Mouse (Mus musculus) neural tube, embryonic 13.5 days (tissue): ENCODE measurements around the gene Coro1b. TPM values are rescaled to one million over a fixed set of nuclear protein-coding genes. Genes with fewer than 3 reads are reported as not detected.

Source experiments
- ATAC-seq: fragments of 200-750 bp; cut with Nextera tagmentation; 2 replicates; pipeline ENCODE4 v1.8.0; 2017; ENCODE audit warnings: low read depth, mild to moderate bottlenecking, moderate TSS enrichment, moderate library complexity
- H3K27ac ChIP-seq: fragments of 300-500 bp; sonication (generic); replicated peaks from 2 replicates; pipeline ENCODE4 v1.5.1; 2015; ENCODE audit warnings: moderate library complexity, mild to moderate bottlenecking, inconsistent platforms
- H3K27me3 ChIP-seq: fragments of 300-500 bp; sonication (generic); 2 replicates; pipeline ENCODE4 v1.6.1; 2015; ENCODE audit warnings: mild to moderate bottlenecking, inconsistent platforms
- H3K36me3 ChIP-seq: fragments of 300-500 bp; sonication (generic); 2 replicates; pipeline ENCODE4 v1.6.1; 2015; ENCODE audit warnings: mild to moderate bottlenecking, inconsistent platforms
- H3K4me1 ChIP-seq: fragments of 300-500 bp; sonication (generic); replicated peaks from 2 replicates; pipeline ENCODE4 v1.6.1; 2015; ENCODE audit warnings: inconsistent platforms
- H3K4me2 ChIP-seq: fragments of 300-500 bp; sonication (generic); 2 replicates; pipeline ENCODE4 v1.6.1; 2015; ENCODE audit warnings: inconsistent platforms, mild to moderate bottlenecking, moderate library complexity
- H3K4me3 ChIP-seq: fragments of 300-500 bp; sonication (generic); 2 replicates; pipeline ENCODE4 v1.5.1; 2015; ENCODE audit warnings: mild to moderate bottlenecking, inconsistent platforms
- H3K9ac ChIP-seq: fragments of 300-500 bp; sonication (generic); 2 replicates; pipeline ENCODE4 v1.6.1; 2015; ENCODE audit warnings: moderate library complexity, mild to moderate bottlenecking, inconsistent platforms
- H3K9me3 ChIP-seq: fragments of 300-500 bp; sonication (generic); 2 replicates; pipeline ENCODE4 v1.6.1; 2016; ENCODE audit warnings: inconsistent platforms
- WGBS: fragments of 180-500 bp; shearing (Covaris S2); methylation state at CpG from one replicate; pipeline ENCODE4 v1.1.7; 2015; 5-methylcytosine and 5-hydroxymethylcytosine counted together
- polyA plus RNA-seq: library from polyadenylated mRNA; unstranded; fragments of >200 nt; fragmentation: Nextera tagmentation; extraction: Ambion mirVana; gene quantifications from 2 replicates; pipeline ENCODE4 v1.2.1, GENCODE M21; 2015

Coro1b gene
- polyA plus RNA-seq, 1 experiment from 2014 or later = 119 TPM

- Histone ChIP-seq H3K27me3 (no peaks in the 10 kb centered on the region), H3K27ac (no peak overlapping the region), H3K4me2 (no peak overlapping the region), H3K9me3 (no peaks in the 10 kb centered on the region), H3K9ac (no peak overlapping the region), H3K4me3 (no peak overlapping the region), H3K4me1 (no peaks in the 10 kb centered on the region), H3K36me3 (peaks cover 90% of the 10 kb centered on the region)
- no peak for ATAC-seq
- WGBS = 95% methylated on average over 26 of the region's 26 CpGs
These were observed 36.1 kb upstream of the Coro1b start for GRCm38 (mm10) chr19:4112063-4112960.

GRCm38 (mm10) chr19:4113186-4113805 is 35.1 kb upstream of the Coro1b start:
- Histone ChIP-seq H3K9ac (no peak overlapping the region), H3K9me3 (no peaks in the 10 kb centered on the region), H3K4me1 (no peaks in the 10 kb centered on the region), H3K27ac (no peak overlapping the region), H3K36me3 (peaks cover 91% of the 10 kb centered on the region), H3K27me3 (no peaks in the 10 kb centered on the region), H3K4me3 (no peak overlapping the region), H3K4me2 (no peak overlapping the region)
- WGBS = 81% methylated on average over 13 of the region's 13 CpGs
- no peak for ATAC-seq

GRCm38 (mm10) chr19:4113806-4114230 is 34.6 kb upstream of the Coro1b start:
- Histone ChIP-seq H3K27me3 (no peaks in the 10 kb centered on the region), H3K4me3 (no peak overlapping the region), H3K27ac (no peak overlapping the region), H3K36me3 (peaks cover 91% of the 10 kb centered on the region), H3K4me1 (no peaks in the 10 kb centered on the region), H3K9me3 (no peaks in the 10 kb centered on the region), H3K4me2 (no peak overlapping the region), H3K9ac (no peak overlapping the region)
- ATAC-seq = no peak
- WGBS = 62% methylated on average over 5 of the region's 5 CpGs

DNA sequence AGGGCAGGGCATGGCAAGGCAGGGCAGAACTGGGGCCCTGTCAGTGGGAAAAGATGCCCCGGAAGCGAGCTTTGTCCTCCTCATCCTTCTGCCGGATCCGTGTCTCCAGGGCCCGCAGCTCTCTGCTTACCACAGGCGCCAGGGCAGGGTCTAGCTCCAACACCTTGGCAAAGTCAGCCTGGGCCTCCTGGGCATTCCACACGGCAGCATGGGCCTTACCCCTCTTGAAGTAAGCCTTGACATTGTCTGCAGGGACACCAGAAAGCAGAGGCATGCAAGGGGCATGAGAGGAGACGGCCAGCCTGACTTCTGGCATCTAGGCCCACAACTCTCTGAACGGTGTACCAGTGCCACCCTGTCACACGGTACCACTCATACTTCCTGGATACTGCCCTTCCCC is 33.9 kb upstream of the Coro1b start:
- Histone ChIP-seq H3K27me3 (no peaks in the 10 kb centered on the region), H3K9ac (no peak overlapping the region), H3K4me3 (no peak overlapping the region), H3K4me1 (no peaks in the 10 kb centered on the region), H3K4me2 (no peak overlapping the region), H3K9me3 (no peaks in the 10 kb centered on the region), H3K27ac (no peak overlapping the region), H3K36me3 (peaks cover 84% of the 10 kb centered on the region)
- WGBS = 89% methylated on average over 10 of the region's 10 CpGs
- no peak for ATAC-seq

- WGBS = 94% methylated on average over 10 of the region's 10 CpGs
- H3K9me3 ChIP-seq = no peaks in the 10 kb centered on the region
- H3K27me3 ChIP-seq = no peaks in the 10 kb centered on the region
- H3K27ac ChIP-seq = no peak overlapping the region
- H3K4me3 ChIP-seq = no peak overlapping the region
- no peak overlapping the region for H3K9ac ChIP-seq
- H3K36me3 ChIP-seq = peaks cover 80% of the 10 kb centered on the region
- H3K4me2 ChIP-seq = no peak overlapping the region
- no peak for ATAC-seq
- H3K4me1 ChIP-seq = peaks cover 4% of the 10 kb centered on the region; the same call in 1 of the 2 replicates
These were observed 33.3 kb upstream of the Coro1b start for GRCm38 (mm10) chr19:4115144-4115543.

- Histone ChIP-seq H3K4me1 (peaks cover 11% of the 10 kb centered on the region), H3K9me3 (no peaks in the 10 kb centered on the region), H3K27me3 (no peaks in the 10 kb centered on the region), H3K4me3 (no peak overlapping the region), H3K4me2 (no peak overlapping the region), H3K9ac (no peak overlapping the region), H3K27ac (no peak overlapping the region), H3K36me3 (peaks cover 73% of the 10 kb centered on the region)
- no peak for ATAC-seq
- WGBS = 85% methylated on average over 11 of the region's 11 CpGs
These were observed 32.6 kb upstream of the Coro1b start for GRCm38 (mm10) chr19:4115816-4116215.

DNA sequence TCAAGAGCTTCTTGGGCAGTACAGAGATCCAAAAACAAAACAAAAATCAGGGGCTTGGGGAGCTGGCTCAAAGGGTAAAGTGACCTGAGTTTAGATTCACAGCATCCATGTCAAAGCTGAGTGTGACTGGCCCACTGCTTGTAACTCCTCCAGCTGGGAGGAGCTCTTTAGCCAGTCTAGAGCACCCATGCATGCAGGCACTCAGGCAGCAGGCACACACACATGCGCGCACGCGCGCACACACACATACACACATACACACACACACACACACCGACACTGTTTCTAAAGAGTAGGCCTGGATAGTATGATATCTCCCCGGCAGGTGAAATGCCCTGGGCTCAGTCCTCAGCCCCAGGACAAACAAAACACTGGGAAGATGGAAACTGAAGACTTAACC is 31.4 kb upstream of the Coro1b start:
- no peak overlapping the region for H3K27ac ChIP-seq
- H3K4me3 ChIP-seq = no peak overlapping the region
- peaks cover 12% of the 10 kb centered on the region for H3K4me1 ChIP-seq
- no peaks in the 10 kb centered on the region for H3K27me3 ChIP-seq
- no peak for ATAC-seq
- H3K9me3 ChIP-seq = no peaks in the 10 kb centered on the region
- peaks cover 61% of the 10 kb centered on the region for H3K36me3 ChIP-seq
- no peak overlapping the region for H3K4me2 ChIP-seq
- 97% methylated on average over 7 of the region's 7 CpGs for WGBS
- no peak overlapping the region for H3K9ac ChIP-seq

DNA sequence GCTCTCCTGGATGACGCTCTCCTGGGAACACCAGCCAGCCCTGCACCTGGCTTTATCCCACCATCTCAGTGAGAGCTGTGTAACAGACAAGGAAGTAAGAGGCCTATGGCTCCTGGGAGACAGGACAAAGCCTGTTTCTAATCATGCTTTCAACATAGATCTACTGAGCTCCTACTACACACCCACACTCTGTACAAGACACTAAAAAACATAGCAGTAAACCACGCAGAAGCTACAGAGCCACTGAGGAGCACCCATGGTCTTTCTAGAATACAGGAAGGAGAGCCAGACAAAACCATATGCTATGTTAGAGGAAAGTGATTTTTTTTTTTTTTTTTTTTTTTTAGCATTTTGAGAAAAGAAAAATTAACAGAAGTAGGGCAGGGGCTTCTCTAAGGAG is 30.1 kb upstream of the Coro1b start:
- Histone ChIP-seq H3K27me3 (no peaks in the 10 kb centered on the region), H3K27ac (no peak overlapping the region), H3K9me3 (no peaks in the 10 kb centered on the region), H3K4me1 (peaks cover 12% of the 10 kb centered on the region), H3K4me2 (no peak overlapping the region), H3K4me3 (no peak overlapping the region), H3K9ac (no peak overlapping the region), H3K36me3 (peaks cover 48% of the 10 kb centered on the region)
- ATAC-seq = no peak
- 100% methylated on average over 2 of the region's 2 CpGs for WGBS

GRCm38 (mm10) chr19:4119716-4120487 is 28.5 kb upstream of the Coro1b start:
- Histone ChIP-seq H3K27ac (no peak overlapping the region), H3K4me3 (no peak overlapping the region), H3K4me2 (peak overlapping the region; percentile 53), H3K36me3 (peaks cover 33% of the 10 kb centered on the region), H3K27me3 (no peaks in the 10 kb centered on the region), H3K9ac (no peak overlapping the region), H3K4me1 (peaks cover 12% of the 10 kb centered on the region), H3K9me3 (no peaks in the 10 kb centered on the region)
- no peak for ATAC-seq
- WGBS = 91% methylated on average over 6 of the region's 6 CpGs

DNA sequence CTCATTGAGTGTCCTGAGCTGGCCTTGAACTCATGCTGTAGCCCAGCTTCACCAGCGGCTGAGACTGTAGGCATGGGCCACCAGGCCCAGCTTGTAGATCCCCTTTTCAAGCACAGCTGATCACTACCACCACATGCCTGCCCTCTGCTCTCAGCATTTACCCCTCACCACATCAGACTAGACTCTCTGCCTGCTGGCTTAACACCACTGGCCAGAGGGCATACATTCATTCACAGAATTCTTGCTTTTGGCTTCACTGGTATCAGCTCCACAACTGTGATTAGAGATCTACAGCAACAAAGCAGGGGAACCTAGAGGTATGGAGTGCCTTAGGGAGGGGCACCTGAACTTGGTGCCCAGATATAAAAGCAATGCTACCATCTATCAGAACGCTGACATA is 27.9 kb upstream of the Coro1b start:
- H3K9ac ChIP-seq = peak overlapping the region; percentile 8; the same call in 1 of the 2 replicates
- no peaks in the 10 kb centered on the region for H3K9me3 ChIP-seq
- peaks cover 17% of the 10 kb centered on the region for H3K4me1 ChIP-seq
- 96% methylated on average over 2 of the region's 2 CpGs for WGBS
- H3K27me3 ChIP-seq = no peaks in the 10 kb centered on the region
- H3K4me2 ChIP-seq = peak overlapping the region; percentile 53
- H3K36me3 ChIP-seq = peaks cover 27% of the 10 kb centered on the region
- ATAC-seq = no peak
- H3K27ac ChIP-seq = peak overlapping the region; percentile 91; the same call in 1 of the 2 replicates
- peak overlapping the region; percentile 52 for H3K4me3 ChIP-seq

DNA sequence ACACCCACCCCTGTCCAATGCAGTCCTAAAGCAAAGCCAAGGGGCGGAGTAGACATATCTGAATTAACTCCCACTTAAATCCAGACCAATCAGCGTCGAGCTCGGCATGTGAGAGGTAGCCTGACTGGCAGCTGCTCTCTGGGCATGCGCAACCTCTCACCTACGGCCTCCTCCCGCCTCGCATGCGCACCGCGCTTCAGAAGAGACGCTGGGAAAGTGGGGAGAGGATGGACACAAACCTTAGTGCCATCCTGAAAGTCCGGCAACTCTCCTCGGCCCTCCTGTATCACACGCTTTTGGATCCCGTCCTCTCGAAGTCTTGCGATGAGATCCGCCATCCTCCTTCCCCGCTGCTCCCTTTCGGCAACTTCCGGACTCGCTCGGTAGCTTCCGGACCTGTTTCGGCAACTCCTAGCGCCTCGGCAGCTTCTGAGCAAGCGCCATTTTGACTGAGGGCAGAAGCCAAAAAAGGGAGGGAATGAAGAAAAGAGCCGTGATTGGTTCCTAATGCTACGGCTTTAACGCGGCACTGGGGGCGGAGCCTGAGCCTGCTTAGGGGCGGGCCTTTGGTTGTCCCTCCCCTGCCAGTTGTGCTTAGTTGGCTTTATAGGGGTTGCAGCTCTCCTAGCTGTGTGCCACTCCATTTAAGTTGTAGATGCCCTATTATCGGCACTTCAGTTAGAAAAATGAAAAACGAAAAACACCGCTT is 27.2 kb upstream of the Coro1b start:
- Histone ChIP-seq H3K27ac (peak overlapping the region; percentile 91), H3K36me3 (peaks cover 20% of the 10 kb centered on the region), H3K27me3 (no peaks in the 10 kb centered on the region), H3K4me3 (peak overlapping the region; percentile 52), H3K4me2 (peak overlapping the region; percentile 53), H3K9ac (peak overlapping the region; percentile 71), H3K4me1 (peaks cover 18% of the 10 kb centered on the region), H3K9me3 (no peaks in the 10 kb centered on the region)
- 3% methylated on average over 38 of the region's 38 CpGs for WGBS
- peak; percentile 86 for ATAC-seq
